Mouse (Mus musculus): ENCODE data around the gene Gas6.

DNA sequence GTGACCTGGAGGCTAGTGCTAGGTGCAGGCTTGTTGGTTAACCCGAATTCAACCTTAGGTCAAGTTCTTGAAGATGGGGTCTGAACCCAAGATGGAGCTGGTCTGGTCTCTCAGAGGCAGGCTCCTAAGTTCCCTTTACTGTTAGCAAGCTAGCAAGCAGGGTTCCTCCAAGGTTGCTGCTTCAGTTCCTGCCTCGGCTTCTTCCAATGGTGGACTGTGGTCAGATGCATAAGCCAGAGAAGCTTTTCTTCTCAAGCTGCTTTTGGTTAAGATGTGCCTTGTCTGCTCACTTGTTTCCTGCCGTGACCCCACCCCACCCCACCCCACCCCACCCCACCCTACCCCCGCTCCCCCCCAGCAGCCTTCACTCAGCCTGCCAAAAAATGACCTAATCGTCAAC, 61.2 kb downstream of the Gas6 start:
- TF ChIP-seq POLR2A (IDR thresholded peaks at IDR 0.05; ENCODE audit: low read depth, low read length) (no peak), CTCF (IDR thresholded peaks at IDR 0.05; ENCODE audit: extremely low read depth, insufficient read length, insufficient replicate concordance, low read depth, low read length) (no peak)

Data from small intestine, adult 2 months (tissue).